Mouse (Mus musculus) spleen, adult 10 weeks (tissue): ENCODE data around the gene Bcl7a. TPM values are rescaled to one million over a fixed set of nuclear protein-coding genes. Genes with fewer than 3 reads are reported as not detected.

Experiments
- polyA plus RNA-seq: library from polyadenylated mRNA; stranded (reverse); fragments of 350-450 nt; fragmentation: Illumina TruSeq; extraction: RNeasy Lipid Tissue Mini Kit (QIAGEN cat#74804); gene quantifications from one replicate; pipeline ENCODE4 v1.2.3, GENCODE M21; 2015; ENCODE audit warnings: low replicate concordance; ENCODE audit not compliant: insufficient read depth

Bcl7a gene
- 25.6 TPM for polyA plus RNA-seq

DNA sequence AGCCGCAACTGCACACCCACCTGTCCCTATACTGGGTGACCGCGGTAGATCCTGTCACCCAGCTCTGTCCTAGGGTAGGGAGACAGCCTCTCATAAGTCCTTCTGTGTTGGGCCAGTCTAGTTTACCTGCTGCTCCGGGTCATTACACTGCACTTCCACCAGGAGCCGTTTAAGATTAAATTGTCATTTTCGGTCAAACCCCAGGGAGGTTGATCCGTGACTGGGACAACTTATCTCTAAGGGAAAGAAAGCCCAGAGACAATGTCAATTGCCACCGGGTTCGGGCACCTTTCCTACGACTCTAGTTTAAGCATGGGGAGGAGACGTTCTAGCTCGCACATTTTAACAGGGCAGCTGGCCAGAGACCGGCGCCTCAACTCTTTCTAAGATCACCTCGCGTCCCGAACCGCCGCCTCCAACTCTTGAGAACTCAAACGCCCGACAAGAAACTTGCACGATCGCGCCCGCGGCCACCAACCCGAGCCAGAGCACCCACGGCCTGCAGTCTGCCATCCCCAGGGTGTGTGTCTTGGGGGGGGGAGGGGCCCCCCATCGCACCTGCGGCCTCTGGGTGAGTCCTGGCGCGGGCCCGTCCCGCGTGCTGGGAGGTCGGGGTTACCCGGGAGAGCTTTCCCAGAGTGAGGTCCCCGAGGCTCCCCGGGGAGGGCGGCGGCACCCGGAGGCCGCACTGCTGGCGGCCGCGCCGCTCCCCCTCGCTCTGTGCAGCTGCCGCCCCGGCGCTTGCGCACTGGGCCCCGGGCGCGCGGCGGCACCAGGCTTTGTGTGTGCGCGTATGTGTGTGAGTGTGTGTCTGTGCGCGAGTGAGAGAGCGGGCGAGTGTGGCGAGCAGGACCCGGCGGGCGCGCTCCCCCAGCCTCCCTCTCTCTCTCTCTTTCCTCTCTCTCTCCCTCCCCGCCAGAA lies at the start of gene Bcl7a:
TSS of gene Bcl7a (plus strand) at position 128 of the 921 bp plus-strand sequence.

DNA sequence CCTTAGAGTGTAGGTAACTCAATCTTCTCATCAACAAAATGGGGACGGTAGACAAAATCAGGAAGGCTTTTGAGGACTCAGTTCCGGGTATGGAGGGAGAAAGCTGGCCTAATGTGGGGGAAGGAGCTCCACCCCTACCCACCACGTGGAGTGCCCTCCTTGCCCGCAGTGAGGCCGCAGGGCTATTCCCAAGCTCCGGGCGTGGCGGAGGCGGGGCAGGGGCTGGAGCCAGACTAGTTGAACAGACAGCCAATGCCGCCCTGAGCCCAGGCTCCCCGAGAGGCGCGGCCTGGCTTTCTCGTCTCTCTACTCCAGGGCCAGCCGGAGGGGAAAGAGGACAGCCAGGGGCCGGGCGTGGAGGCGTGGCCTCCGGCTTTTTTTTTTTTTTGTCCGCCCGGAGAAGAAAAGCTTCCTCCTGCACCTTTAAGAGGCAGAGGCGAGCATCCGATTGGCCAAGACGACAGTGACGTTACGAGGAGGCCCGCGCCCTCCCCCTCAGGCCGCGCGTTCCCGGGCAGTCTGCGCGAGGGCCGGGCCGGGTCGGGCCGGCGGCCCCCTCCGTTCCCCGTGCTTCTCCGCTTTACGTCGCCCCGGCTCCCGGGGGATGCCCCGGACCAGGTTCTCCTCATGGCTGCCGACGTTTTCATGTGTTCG lies 50.8 kb downstream of the Bcl7a start, which contains the start of gene Mlxip:
TSS of gene Mlxip (plus strand) at position 496 of the 654 bp plus-strand sequence.

Other genes starting within 250 kb of the Bcl7a start
- gene Rhof, start 211.1 kb upstream of the Bcl7a start, polyA plus RNA-seq, result 49.0 TPM
- 16.1 TPM for gene Setd1b, start 201.6 kb upstream of the Bcl7a start, polyA plus RNA-seq
- gene Psmd9, start 174.4 kb upstream of the Bcl7a start, polyA plus RNA-seq, result 8.7 TPM
- not detected for gene Hpd, start 161.1 kb upstream of the Bcl7a start, polyA plus RNA-seq
- gene Wdr66, start 91.7 kb upstream of the Bcl7a start, polyA plus RNA-seq, result 5.5 TPM
- gene Mlxip, start 51.0 kb downstream of the Bcl7a start, polyA plus RNA-seq, result 83.7 TPM
- gene Lrrc43, start 145.5 kb downstream of the Bcl7a start, polyA plus RNA-seq, result not detected
- not detected for gene Il31, start 145.7 kb downstream of the Bcl7a start, polyA plus RNA-seq
- not detected for gene B3gnt4, start 166.6 kb downstream of the Bcl7a start, polyA plus RNA-seq
- 92.0 TPM for gene Diablo, start 180.3 kb downstream of the Bcl7a start, polyA plus RNA-seq
- not detected for gene Gm49027, start 181.7 kb downstream of the Bcl7a start, polyA plus RNA-seq
- 30.5 TPM for gene Vps33a, start 229.2 kb downstream of the Bcl7a start, polyA plus RNA-seq